Mouse (Mus musculus) ES-E14 (cell line): ENCODE data around the gene Gh.

ENCODE experiments used
- CHD2 ChIP-seq: IDR thresholded peaks from 2 replicates; pipeline ENCODE4 v1.6.1; 2014; ENCODE audit warnings: mild to moderate bottlenecking, low read depth, low read length, inconsistent platforms
- HCFC1 ChIP-seq: IDR thresholded peaks from 2 replicates; pipeline ENCODE4 v1.6.1; 2012; ENCODE audit warnings: low read length, inconsistent platforms, borderline replicate concordance; ENCODE audit not compliant: insufficient read depth
- MAFK ChIP-seq: IDR thresholded peaks from 2 replicates; pipeline ENCODE4 v1.6.1; 2014; ENCODE audit warnings: mild to moderate bottlenecking, low read depth, low read length, inconsistent platforms; ENCODE audit not compliant: insufficient read depth
- ZNF384 ChIP-seq: IDR thresholded peaks from 2 replicates; pipeline ENCODE4 v1.6.1; 2012; ENCODE audit warnings: low read depth, low read length, inconsistent platforms

GRCm38 (mm10) chr11:106351253-106351652, 49.6 kb upstream of the Gh start:
- no peak for TF ChIP-seq ZNF384
- TF ChIP-seq HCFC1 = no peak
- no peak for TF ChIP-seq MAFK
- TF ChIP-seq CHD2 = no peak
